Mouse (Mus musculus) liver, adult 2 months (tissue): Measurements from ENCODE around the gene Rbbp8nl.

Experiments
- CTCF ChIP-seq: fragments of 200-500 bp; IDR thresholded peaks from 2 replicates; pipeline ENCODE4 v1.5.1; 2011; ENCODE audit warnings: low read depth, low read length, control low read depth
- POLR2A ChIP-seq: fragments of 200-500 bp; IDR thresholded peaks from 2 replicates; pipeline ENCODE4 v1.6.1; 2011; ENCODE audit warnings: low read length, control low read depth; ENCODE audit not compliant: insufficient read depth; ENCODE audit errors: extremely low read depth

- no peak for TF ChIP-seq POLR2A
- TF ChIP-seq CTCF: no peak
These were observed 30.5 kb upstream of the Rbbp8nl start for GRCm38 (mm10) chr2:180320216-180320615.
